Mouse (Mus musculus) CH12.LX (cell line): ENCODE data around the gene Zscan5b. TPM values are rescaled to one million over a fixed set of nuclear protein-coding genes. Genes with fewer than 3 reads are reported as not detected.

Experiments
- DNase-seq: peaks from one replicate; pipeline ENCODE4 v3.0.0-alpha.2; 2013; ENCODE audit errors: extremely low read depth
- H3K27ac ChIP-seq: 2 replicates; pipeline ENCODE4 v1.5.1; 2012; ENCODE audit warnings: low read depth, mild to moderate bottlenecking, control low read depth, moderate library complexity; ENCODE audit not compliant: insufficient read depth
- H3K27me3 ChIP-seq: replicated peaks from 2 replicates; pipeline ENCODE3; 2012; ENCODE audit warnings: inconsistent platforms
- H3K36me3 ChIP-seq, 2 experiments: replicated peaks in 1 of 2; 2 replicates each; pipeline versions ENCODE3 to v1.6.1; 2012; ENCODE audit warnings: inconsistent platforms in 1 of 2, low read length in 1 of 2, mild to moderate bottlenecking in 1 of 2, mixed read lengths in 1 of 2, moderate library complexity in 1 of 2; ENCODE audit not compliant: control insufficient read depth in 1 of 2, insufficient read depth in 1 of 2
- H3K4me1 ChIP-seq, 2 experiments: 2 replicates each; pipeline ENCODE4 v1.6.1; 2012; ENCODE audit warnings: inconsistent platforms in 1 of 2, moderate library complexity in 1 of 2; ENCODE audit not compliant: insufficient read depth in 2 of 2, control insufficient read depth in 1 of 2
- H3K4me2 ChIP-seq: 2 replicates; pipeline ENCODE4 v1.6.1; 2012; ENCODE audit warnings: low read depth, mild to moderate bottlenecking, control low read depth; ENCODE audit not compliant: poor library complexity, insufficient read depth, severe bottlenecking
- H3K4me3 ChIP-seq, 3 experiments: fragments of 150-350 bp in 1 of 3; sonication (generic) in 1 of 3; replicated peaks in 1 of 3; 2 replicates each; pipeline versions ENCODE3 to v1.5.1; 2011 to 2012; ENCODE audit warnings: low read depth in 2 of 3, low read length in 2 of 3, mild to moderate bottlenecking in 2 of 3, moderate library complexity in 2 of 3, control low read depth in 1 of 3, improper control_type of control experiment in 1 of 3, inconsistent platforms in 1 of 3, mixed read lengths in 1 of 3; ENCODE audit not compliant: poor library complexity in 1 of 3
- H3K79me2 ChIP-seq: replicated peaks from 2 replicates; pipeline ENCODE4 v1.6.1; 2012; ENCODE audit warnings: mild to moderate bottlenecking, moderate library complexity; ENCODE audit not compliant: control insufficient read depth, poor library complexity, insufficient read depth, severe bottlenecking; ENCODE audit errors: extremely low read depth
- H3K9ac ChIP-seq: 2 replicates; pipeline ENCODE4 v1.6.1; 2012; ENCODE audit warnings: low read depth, mild to moderate bottlenecking, control low read depth, moderate library complexity; ENCODE audit not compliant: insufficient read depth
- H3K9me3 ChIP-seq: replicated peaks from 2 replicates; pipeline ENCODE3; 2012; ENCODE audit warnings: low read length, inconsistent platforms, mixed read lengths
- BHLHE40 ChIP-seq: IDR thresholded peaks from 2 replicates; pipeline ENCODE4 v1.6.1; 2011; ENCODE audit warnings: mild to moderate bottlenecking, low read depth, low read length, improper control_type of control experiment
- CHD1 ChIP-seq: IDR thresholded peaks from 2 replicates; pipeline ENCODE4 v1.6.1; 2012; ENCODE audit warnings: low read depth, low read length, improper control_type of control experiment, inconsistent platforms
- CHD2 ChIP-seq: IDR thresholded peaks from 2 replicates; pipeline ENCODE4 v1.6.1; 2011; ENCODE audit warnings: low read length, improper control_type of control experiment
- CTCF ChIP-seq, 2 experiments: IDR thresholded peaks in 1 of 2; conservative IDR thresholded peaks in 1 of 2; 2 replicates each; pipeline ENCODE4 v1.5.1; 2011 to 2012; ENCODE audit warnings: low read depth in 2 of 2, low read length in 2 of 2, improper control_type of control experiment in 1 of 2, inconsistent platforms in 1 of 2, mild to moderate bottlenecking in 1 of 2, moderate library complexity in 1 of 2
- ELF1 ChIP-seq: IDR thresholded peaks from 2 replicates; pipeline ENCODE4 v1.6.1; 2014; ENCODE audit warnings: low read depth, mild to moderate bottlenecking, inconsistent platforms, low read length, improper control_type of control experiment
- GABPA ChIP-seq: IDR thresholded peaks from 2 replicates; pipeline ENCODE4 v1.6.1; 2012; ENCODE audit warnings: low read depth, low read length, improper control_type of control experiment, inconsistent platforms; ENCODE audit not compliant: insufficient replicate concordance
- IRF4 ChIP-seq: IDR thresholded peaks from 2 replicates; pipeline ENCODE4 v1.6.1; 2014; ENCODE audit warnings: low read depth, mild to moderate bottlenecking, inconsistent platforms, low read length, improper control_type of control experiment
- MEF2A ChIP-seq: IDR thresholded peaks from 2 replicates; pipeline ENCODE4 v1.6.1; 2014; ENCODE audit warnings: low read depth, mild to moderate bottlenecking, inconsistent platforms, low read length, improper control_type of control experiment, borderline replicate concordance
- MXI1 ChIP-seq: IDR thresholded peaks from 2 replicates; pipeline ENCODE4 v1.6.1; 2011; ENCODE audit warnings: mild to moderate bottlenecking, low read depth, low read length, improper control_type of control experiment
- NRF1 ChIP-seq: IDR thresholded peaks from 2 replicates; pipeline ENCODE4 v1.6.1; 2014; ENCODE audit warnings: low read depth, mild to moderate bottlenecking, inconsistent platforms, low read length, improper control_type of control experiment, moderate library complexity
- POLR2A ChIP-seq: IDR thresholded peaks from 2 replicates; pipeline ENCODE4 v1.6.1; 2011; ENCODE audit warnings: low read depth, mild to moderate bottlenecking, improper control_type of control experiment, low read length
- POLR2AphosphoS2 ChIP-seq: IDR thresholded peaks from 2 replicates; pipeline ENCODE4 v1.6.1; 2011; ENCODE audit warnings: low read depth, low read length, improper control_type of control experiment
- RAD21 ChIP-seq: IDR thresholded peaks from 2 replicates; pipeline ENCODE4 v1.6.1; 2011; ENCODE audit warnings: low read depth, mild to moderate bottlenecking, low read length, improper control_type of control experiment, moderate library complexity
- SIN3A ChIP-seq: IDR thresholded peaks from 2 replicates; pipeline ENCODE4 v1.6.1; 2012; ENCODE audit warnings: low read length, improper control_type of control experiment, inconsistent platforms
- SMC3 ChIP-seq: IDR thresholded peaks from 2 replicates; pipeline ENCODE4 v1.6.1; 2011; ENCODE audit warnings: low read depth, low read length, improper control_type of control experiment
- TBP ChIP-seq: conservative IDR thresholded peaks from 2 replicates; pipeline ENCODE4 v1.6.1; 2011; ENCODE audit warnings: low read depth, low read length, improper control_type of control experiment
- TCF12 ChIP-seq: IDR thresholded peaks from 2 replicates; pipeline ENCODE4 v1.6.1; 2014; ENCODE audit warnings: low read depth, mild to moderate bottlenecking, inconsistent platforms, low read length, improper control_type of control experiment
- USF1 ChIP-seq: IDR thresholded peaks from 2 replicates; pipeline ENCODE4 v1.6.1; 2014; ENCODE audit warnings: low read depth, mild to moderate bottlenecking, inconsistent platforms, low read length, improper control_type of control experiment
- ZMIZ1 ChIP-seq: IDR thresholded peaks from 2 replicates; pipeline ENCODE4 v1.6.1; 2012; ENCODE audit warnings: low read depth, mild to moderate bottlenecking, inconsistent platforms, low read length, improper control_type of control experiment
- ZNF384 ChIP-seq: IDR thresholded peaks from 2 replicates; pipeline ENCODE4 v1.6.1; 2012; ENCODE audit warnings: low read depth, low read length, improper control_type of control experiment, inconsistent platforms
- dilution Hi-C: fragments of 300-500 bp; cut with MboI; formaldehyde crosslinking; loops from 2 replicates; pipeline ENCODE4 v1.14.3; 2020; ENCODE audit warnings: low sequenced_read_pairs; ENCODE audit not compliant: extremely low pct_unique_long_range_greater_than_20kb, extremely low pct_ligation_motif_present
- in situ Hi-C: fragments of 300-500 bp; cut with MboI; formaldehyde crosslinking; loops from 3 replicates; pipeline ENCODE4 v1.14.3; 2019; ENCODE audit warnings: low sequenced_read_pairs, low pct_ligation_motif_present, low pct_unique_long_range_greater_than_20kb, mixed read lengths
- polyA plus RNA-seq: library from polyadenylated mRNA; unstranded; fragments of >175 nt; gene quantifications from 2 replicates; pipeline ENCODE4 v1.2.1, GENCODE M21; 2012; ENCODE audit warnings: low read depth; ENCODE audit not compliant: insufficient read length
- total RNA-seq, 2 experiments: library from RNA; depleted of rRNA; stranded (reverse); fragments of 300-350 nt in 1 of 2; fragments of >200 nt in 1 of 2; gene quantifications; 2 replicates each; pipeline ENCODE4 v1.2.3; 2012 to 2014

Gene Zscan5b
- total and polyA plus RNA-seq, 3 experiments = not detected

DNA sequence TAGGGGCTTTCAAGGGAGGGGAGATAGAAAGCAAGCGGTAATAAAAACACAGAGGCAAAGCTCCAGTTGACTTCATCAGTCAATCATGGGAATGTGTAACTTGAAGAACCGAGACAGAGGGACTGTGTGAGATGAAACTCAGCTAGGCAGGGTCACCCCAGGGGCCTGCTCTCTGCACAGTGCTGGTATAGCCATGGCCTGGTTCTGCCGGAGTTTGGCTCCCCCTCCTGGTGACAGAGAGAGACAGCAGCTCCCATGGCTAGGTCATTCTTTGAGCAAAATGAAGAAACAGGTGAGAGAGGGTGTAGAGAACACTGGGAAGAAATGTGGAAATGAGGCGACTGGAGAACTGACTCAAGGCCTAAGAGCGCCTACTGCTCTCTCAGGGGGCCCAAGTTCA, 27.9 kb upstream of the Zscan5b start:
- Histone ChIP-seq H3K36me3 (peaks cover 8 to 21% of the 10 kb centered on the region in 2 experiments), H3K4me1 (peaks cover 0 to 10% of the 10 kb centered on the region in 2 experiments; a peak in 2 of 4 replicates), H3K27ac (no peak overlapping the region), H3K27me3 (peaks cover 28% of the 10 kb centered on the region), H3K4me2 (no peak overlapping the region), H3K4me3 (no peak overlapping the region), H3K9me3 (no peaks in the 10 kb centered on the region), H3K9ac (no peak overlapping the region), H3K79me2 (no peaks in the 10 kb centered on the region)
- dilution Hi-C loops (no loop called here), in situ Hi-C loops (loop anchor here (5.0 kb wide), 1 partner anchor 67 kb away; no protein-coding TSS in a partner anchor)
- peak; percentile 64 for DNase-seq
- TF ChIP-seq SIN3A (no peak), POLR2A (no peak), NRF1 (no peak), CTCF (conservative IDR thresholded peaks at IDR 0.05 in 1 of 2, IDR thresholded peaks at IDR 0.05 in 1 of 2; ENCODE audit: low read depth in 2 of 2, low read length in 2 of 2) (peak; percentile 72 to 92), CHD2 (no peak), RAD21 (peak; percentile 86), ZMIZ1 (no peak), SMC3 (peak; percentile 72), IRF4 (no peak)

DNA sequence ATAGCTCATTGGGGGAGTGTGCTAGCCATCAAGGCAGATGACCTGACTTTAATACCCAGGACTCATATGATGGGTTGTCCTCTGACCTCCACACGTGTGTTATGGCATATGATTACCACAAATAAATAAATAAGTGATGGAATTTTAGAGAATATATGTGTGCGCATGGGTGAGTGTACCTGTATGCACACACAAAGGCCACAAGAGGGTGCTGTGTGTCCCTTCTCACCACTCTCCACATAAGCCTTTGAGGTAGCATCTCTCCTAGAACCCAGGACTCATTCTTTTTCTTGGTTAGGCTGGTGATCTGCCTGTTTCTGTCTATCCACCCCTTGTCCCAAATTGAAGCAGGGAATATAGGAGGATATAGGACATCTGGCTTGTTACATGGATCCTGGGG, 26.3 kb upstream of the Zscan5b start:
- in situ Hi-C loops = no loop called here
- Histone ChIP-seq H3K27me3 (peaks cover 32% of the 10 kb centered on the region), H3K27ac (no peak overlapping the region), H3K4me3 (no peak overlapping the region), H3K79me2 (no peaks in the 10 kb centered on the region), H3K36me3 (peaks cover 0 to 5% of the 10 kb centered on the region in 2 experiments), H3K9ac (no peak overlapping the region), H3K9me3 (no peaks in the 10 kb centered on the region), H3K4me1 (peaks cover 0 to under 1% of the 10 kb centered on the region in 2 experiments; a peak in 1 of 4 replicates), H3K4me2 (no peak overlapping the region)
- no peak for DNase-seq
- dilution Hi-C loops = no loop called here
- no peak for TF ChIP-seq ZNF384
- no peak for TF ChIP-seq POLR2A
- no peak for TF ChIP-seq TCF12
- TF ChIP-seq ZMIZ1 = no peak
- no peak for TF ChIP-seq CHD2
- TF ChIP-seq RAD21 = no peak; the same call in 1 of the 2 replicates
- no peak for TF ChIP-seq POLR2AphosphoS2
- TF ChIP-seq ELF1 = no peak
- no peak for TF ChIP-seq USF1
- TF ChIP-seq BHLHE40 = no peak
- TF ChIP-seq SMC3 = 0 out of 2 replicates have a peak, but pooled peaks have one; percentile 16
- TF ChIP-seq MEF2A = no peak
- no peak for TF ChIP-seq TBP
- peak; percentile 44 to 55; a peak in 3 of 4 replicates for TF ChIP-seq CTCF (conservative IDR thresholded peaks at IDR 0.05 in 1 of 2, IDR thresholded peaks at IDR 0.05 in 1 of 2; ENCODE audit: low read depth in 2 of 2, low read length in 2 of 2)
- no peak for TF ChIP-seq MXI1
- TF ChIP-seq GABPA = no peak
- TF ChIP-seq CHD1 = no peak
